Mouse (Mus musculus): ENCODE measurements around the gene Egln3. TPM values are rescaled to one million over a fixed set of nuclear protein-coding genes. Genes with fewer than 3 reads are reported as not detected.

Gene Egln3
- total and polyA plus RNA-seq, 3 experiments, result 0.11 TPM; not detected in 2

DNA sequence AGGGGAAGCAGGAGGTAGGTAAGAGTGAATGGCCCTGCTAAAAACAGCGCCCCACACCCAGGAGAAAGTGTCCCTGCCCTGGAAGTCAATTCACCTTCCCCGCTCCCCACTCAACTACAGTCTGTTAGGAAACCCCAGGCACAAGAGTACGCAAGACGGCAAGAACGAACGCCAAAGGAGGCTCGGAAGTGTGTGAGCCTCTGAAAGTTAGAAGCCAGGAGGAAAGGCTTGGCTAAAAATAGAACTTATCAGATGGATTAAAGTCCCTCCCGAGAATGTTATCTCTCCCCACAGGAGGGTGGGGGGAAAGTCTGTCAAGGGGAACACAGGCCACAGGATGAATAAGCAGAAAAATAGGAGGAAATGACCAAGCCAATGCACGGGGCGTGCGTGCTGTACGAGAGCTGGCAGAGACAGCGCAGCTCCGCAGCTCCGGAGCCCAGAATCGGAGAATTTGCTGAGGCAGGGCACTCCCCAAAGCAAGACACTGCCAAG, 41.0 kb downstream of the Egln3 start:
- Histone ChIP-seq H3K36me3 (replicated peaks) (no peaks in the 10 kb centered on the region), H3K27me3 (ENCODE audit: insufficient read depth, low read length) (no peaks in the 10 kb centered on the region), H3K4me3 (ENCODE audit: low read depth, low read length) (no peak overlapping the region; the same call in 1 of the 2 replicates), H3K4me1 (ENCODE audit: insufficient read depth, low read depth, low read length) (no peaks in the 10 kb centered on the region), H3K9me3 (replicated peaks) (peaks cover 61% of the 10 kb centered on the region)
- DNase-seq (ENCODE audit: low spot score) (no peak), ATAC-seq (ENCODE audit: extremely low read depth, insufficient number of reproducible peaks, low FRiP score, poor library complexity, severe bottlenecking) (no peak)
- TF ChIP-seq GATA2 (IDR thresholded peaks at IDR 0.05; ENCODE audit: borderline replicate concordance, low read depth, low read length) (no peak), TAL1 (conservative IDR thresholded peaks at IDR 0.05; ENCODE audit: low read depth, low read length) (no peak)

- peaks cover 56% of the 10 kb centered on the region for H3K9me3 ChIP-seq (replicated peaks)
- no peak overlapping the region for H3K4me3 ChIP-seq (ENCODE audit: low read depth, low read length)
- H3K4me1 ChIP-seq (ENCODE audit: insufficient read depth, low read depth, low read length), result no peaks in the 10 kb centered on the region
- TF ChIP-seq GATA1 (IDR thresholded peaks at IDR 0.05; ENCODE audit: borderline replicate concordance, low read length), result no peak
- no peak for TF ChIP-seq POLR2AphosphoS5 (IDR thresholded peaks at IDR 0.05; ENCODE audit: insufficient replicate concordance, low read depth, low read length)
- TF ChIP-seq CTCF (IDR thresholded peaks at IDR 0.05; ENCODE audit: low read depth, low read length), result no peak
- TF ChIP-seq TAL1 (conservative IDR thresholded peaks at IDR 0.05; ENCODE audit: low read depth, low read length), result no peak
- TF ChIP-seq GATA2 (IDR thresholded peaks at IDR 0.05; ENCODE audit: borderline replicate concordance, low read depth, low read length), result no peak
- no peaks in the 10 kb centered on the region for H3K36me3 ChIP-seq (replicated peaks)
- no peaks in the 10 kb centered on the region for H3K27me3 ChIP-seq (ENCODE audit: insufficient read depth, low read length)
- DNase-seq (ENCODE audit: low spot score) (no peak), ATAC-seq (ENCODE audit: extremely low read depth, insufficient number of reproducible peaks, low FRiP score, poor library complexity, severe bottlenecking) (no peak)
Measured at GRCm38 (mm10) chr12:54161468-54162202, 42.0 kb downstream of the Egln3 start.

GRCm38 (mm10) chr12:54160279-54160678, 43.4 kb downstream of the Egln3 start:
- DNase-seq (ENCODE audit: low spot score), result no peak
- H3K4me1 ChIP-seq (ENCODE audit: insufficient read depth, low read depth, low read length), result no peaks in the 10 kb centered on the region
- H3K27me3 ChIP-seq (ENCODE audit: insufficient read depth, low read length), result no peaks in the 10 kb centered on the region
- no peak for TF ChIP-seq GATA2 (IDR thresholded peaks at IDR 0.05; ENCODE audit: borderline replicate concordance, low read depth, low read length)
- TF ChIP-seq TAL1 (conservative IDR thresholded peaks at IDR 0.05; ENCODE audit: low read depth, low read length), result no peak
- no peak for TF ChIP-seq GATA1 (IDR thresholded peaks at IDR 0.05; ENCODE audit: borderline replicate concordance, low read length)
- no peak for TF ChIP-seq CTCF (IDR thresholded peaks at IDR 0.05; ENCODE audit: low read depth, low read length)
- no peak for TF ChIP-seq POLR2AphosphoS5 (IDR thresholded peaks at IDR 0.05; ENCODE audit: insufficient replicate concordance, low read depth, low read length)
- peaks cover 53% of the 10 kb centered on the region for H3K9me3 ChIP-seq (replicated peaks)
- no peak for ATAC-seq (ENCODE audit: extremely low read depth, insufficient number of reproducible peaks, low FRiP score, poor library complexity, severe bottlenecking)
- no peak overlapping the region for H3K4me3 ChIP-seq (ENCODE audit: low read depth, low read length)
- H3K36me3 ChIP-seq (replicated peaks), result no peaks in the 10 kb centered on the region

DNA sequence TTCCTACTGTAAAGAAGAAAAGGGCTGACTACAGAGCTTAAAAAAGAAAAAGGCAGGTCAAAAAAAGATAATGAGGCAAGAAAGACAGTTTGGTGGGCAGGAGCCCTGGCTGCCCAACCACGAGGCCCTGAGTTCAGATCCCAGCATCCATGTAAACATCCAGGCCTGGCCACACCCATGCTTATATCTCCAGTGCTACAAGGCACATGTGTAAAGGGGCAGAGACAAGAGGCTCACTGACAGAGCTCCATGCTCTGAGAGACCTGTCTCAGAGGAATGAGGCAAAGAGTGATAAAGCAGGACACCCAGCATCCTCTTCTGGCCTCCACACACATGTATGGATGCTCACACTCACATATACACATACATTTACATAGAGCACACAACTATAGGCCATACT, 48.9 kb downstream of the Egln3 start:
- no peaks in the 10 kb centered on the region for H3K4me1 ChIP-seq (ENCODE audit: insufficient read depth, low read depth, low read length)
- TF ChIP-seq GATA2 (IDR thresholded peaks at IDR 0.05; ENCODE audit: borderline replicate concordance, low read depth, low read length) (no peak), CTCF (IDR thresholded peaks at IDR 0.05; ENCODE audit: low read depth, low read length) (no peak), POLR2AphosphoS5 (IDR thresholded peaks at IDR 0.05; ENCODE audit: insufficient replicate concordance, low read depth, low read length) (no peak), GATA1 (IDR thresholded peaks at IDR 0.05; ENCODE audit: borderline replicate concordance, low read length) (no peak), TAL1 (conservative IDR thresholded peaks at IDR 0.05; ENCODE audit: low read depth, low read length) (no peak)
- H3K4me3 ChIP-seq (ENCODE audit: low read depth, low read length), result no peak overlapping the region
- peaks cover 38% of the 10 kb centered on the region for H3K9me3 ChIP-seq (replicated peaks)
- no peaks in the 10 kb centered on the region for H3K27me3 ChIP-seq (ENCODE audit: insufficient read depth, low read length)
- DNase-seq (ENCODE audit: low spot score), result no peak
- H3K36me3 ChIP-seq (replicated peaks), result no peaks in the 10 kb centered on the region
- no peak for ATAC-seq (ENCODE audit: extremely low read depth, insufficient number of reproducible peaks, low FRiP score, poor library complexity, severe bottlenecking)

- ATAC-seq (ENCODE audit: extremely low read depth, insufficient number of reproducible peaks, low FRiP score, poor library complexity, severe bottlenecking), result no peak
- DNase-seq (ENCODE audit: low spot score), result no peak
Measured at GRCm38 (mm10) chr12:54146943-54147556, 56.6 kb downstream of the Egln3 start.

More at GRCm38 (mm10) chr12:54146943-54147556, 56.6 kb downstream of the Egln3 start:
- Histone ChIP-seq H3K4me1 (ENCODE audit: insufficient read depth, low read depth, low read length) (no peaks in the 10 kb centered on the region), H3K27me3 (ENCODE audit: insufficient read depth, low read length) (no peaks in the 10 kb centered on the region), H3K36me3 (replicated peaks) (no peaks in the 10 kb centered on the region), H3K9me3 (replicated peaks) (peaks cover 39% of the 10 kb centered on the region), H3K4me3 (ENCODE audit: low read depth, low read length) (no peak overlapping the region)
- TF ChIP-seq POLR2AphosphoS5 (IDR thresholded peaks at IDR 0.05; ENCODE audit: insufficient replicate concordance, low read depth, low read length) (no peak), CTCF (IDR thresholded peaks at IDR 0.05; ENCODE audit: low read depth, low read length) (no peak), GATA1 (IDR thresholded peaks at IDR 0.05; ENCODE audit: borderline replicate concordance, low read length) (no peak), TAL1 (conservative IDR thresholded peaks at IDR 0.05; ENCODE audit: low read depth, low read length) (no peak)

All from G1E (cell line).